Mouse (Mus musculus) heart, embryonic 12.5 days (tissue): Measurements from ENCODE around the gene Noct. TPM values are rescaled to one million over a fixed set of nuclear protein-coding genes. Genes with fewer than 3 reads are reported as not detected.
A peak's percentile ranks its signal among the peaks of the same experiment; 100 is the strongest.

Experiments used
- ATAC-seq: fragments of 200-750 bp; cut with Nextera tagmentation; 2 replicates; pipeline ENCODE4 v1.8.0; 2017; ENCODE audit warnings: moderate TSS enrichment, moderate library complexity; ENCODE audit not compliant: insufficient number of reproducible peaks, low FRiP score
- H3K27ac ChIP-seq: fragments of 300-500 bp; sonication (generic); 2 replicates; pipeline ENCODE4 v1.5.1; 2016; ENCODE audit warnings: mild to moderate bottlenecking, moderate library complexity; ENCODE audit not compliant: poor library complexity, severe bottlenecking
- H3K27me3 ChIP-seq: fragments of 300-500 bp; sonication (generic); replicated peaks from 2 replicates; pipeline ENCODE4 v1.6.1; 2016; ENCODE audit warnings: mild to moderate bottlenecking, moderate library complexity
- H3K36me3 ChIP-seq: fragments of 300-500 bp; sonication (generic); 2 replicates; pipeline ENCODE4 v1.6.1; 2016; ENCODE audit warnings: mild to moderate bottlenecking, moderate library complexity
- H3K4me1 ChIP-seq: fragments of 300-500 bp; sonication (generic); replicated peaks from 2 replicates; pipeline ENCODE4 v1.6.1; 2016; ENCODE audit warnings: mild to moderate bottlenecking
- H3K4me2 ChIP-seq: fragments of 300-500 bp; sonication (generic); 2 replicates; pipeline ENCODE4 v1.6.1; 2016; ENCODE audit warnings: mild to moderate bottlenecking, moderate library complexity
- H3K4me3 ChIP-seq: fragments of 300-500 bp; sonication (generic); 2 replicates; pipeline ENCODE4 v1.5.1; 2016; ENCODE audit warnings: mild to moderate bottlenecking
- H3K9ac ChIP-seq: fragments of 300-500 bp; sonication (generic); 2 replicates; pipeline ENCODE4 v1.6.1; 2016; ENCODE audit warnings: mild to moderate bottlenecking, moderate library complexity
- H3K9me3 ChIP-seq: fragments of 300-500 bp; sonication (generic); replicated peaks from 2 replicates; pipeline ENCODE4 v1.6.1; 2016; ENCODE audit warnings: mild to moderate bottlenecking, moderate library complexity
- WGBS: fragments of 180-500 bp; shearing (Covaris S2); methylation state at CpG from one replicate; pipeline ENCODE4 v1.1.7; 2016; 5-methylcytosine and 5-hydroxymethylcytosine counted together
- polyA plus RNA-seq: library from polyadenylated mRNA; unstranded; fragments of >200 nt; fragmentation: Nextera tagmentation; extraction: Ambion mirVana; gene quantifications from 2 replicates; pipeline ENCODE4 v1.2.1, GENCODE M21; 2016

Noct gene
- polyA plus RNA-seq, 1 experiment from 2014 or later: 12.4 TPM

GRCm38 (mm10) chr3:51251057-51251456 lies 26.8 kb downstream of the Noct start:
- Histone ChIP-seq H3K27ac (no peak overlapping the region), H3K27me3 (no peaks in the 10 kb centered on the region), H3K4me3 (no peak overlapping the region), H3K9me3 (no peaks in the 10 kb centered on the region), H3K9ac (no peak overlapping the region), H3K4me2 (no peak overlapping the region), H3K4me1 (no peaks in the 10 kb centered on the region), H3K36me3 (peaks cover 67% of the 10 kb centered on the region)
- WGBS: 73% methylated on average over 5 of the region's 5 CpGs
- no peak for ATAC-seq

- Histone ChIP-seq H3K27me3 (no peaks in the 10 kb centered on the region), H3K9ac (no peak overlapping the region), H3K4me2 (no peak overlapping the region), H3K4me3 (no peak overlapping the region), H3K36me3 (peaks cover 79% of the 10 kb centered on the region), H3K27ac (no peak overlapping the region), H3K9me3 (no peaks in the 10 kb centered on the region), H3K4me1 (no peaks in the 10 kb centered on the region)
- WGBS: 97% methylated on average over 1 of the region's 1 CpGs
- no peak for ATAC-seq
Measured at GRCm38 (mm10) chr3:51252223-51252622, 28.0 kb downstream of the Noct start.

GRCm38 (mm10) chr3:51252689-51253402 lies 28.6 kb downstream of the Noct start:
- Histone ChIP-seq H3K36me3 (peaks cover 82% of the 10 kb centered on the region), H3K9me3 (no peaks in the 10 kb centered on the region), H3K9ac (no peak overlapping the region), H3K4me3 (no peak overlapping the region), H3K4me2 (no peak overlapping the region), H3K27me3 (no peaks in the 10 kb centered on the region), H3K4me1 (peaks cover 1% of the 10 kb centered on the region; the same call in 1 of the 2 replicates), H3K27ac (no peak overlapping the region)
- ATAC-seq: no peak
- WGBS: 87% methylated on average over 12 of the region's 12 CpGs

- ATAC-seq: no peak
- H3K9me3 ChIP-seq: no peaks in the 10 kb centered on the region
- peaks cover 5% of the 10 kb centered on the region; the same call in 1 of the 2 replicates for H3K4me1 ChIP-seq
- 89% methylated on average over 7 of the region's 7 CpGs for WGBS
- no peak overlapping the region for H3K9ac ChIP-seq
- H3K27me3 ChIP-seq: no peaks in the 10 kb centered on the region
- H3K4me2 ChIP-seq: no peak overlapping the region
- H3K4me3 ChIP-seq: no peak overlapping the region
- H3K27ac ChIP-seq: no peak overlapping the region
- peaks cover 82% of the 10 kb centered on the region for H3K36me3 ChIP-seq
Measured at GRCm38 (mm10) chr3:51254784-51255183, 30.5 kb downstream of the Noct start.

- peaks cover 90% of the 10 kb centered on the region for H3K36me3 ChIP-seq
- H3K4me3 ChIP-seq: no peak overlapping the region
- ATAC-seq: no peak
- H3K9me3 ChIP-seq: no peaks in the 10 kb centered on the region
- no peak overlapping the region for H3K9ac ChIP-seq
- H3K27me3 ChIP-seq: no peaks in the 10 kb centered on the region
- 84% methylated on average over 12 of the region's 12 CpGs for WGBS
- no peak overlapping the region for H3K27ac ChIP-seq
- H3K4me2 ChIP-seq: no peak overlapping the region
- H3K4me1 ChIP-seq: peaks cover 5% of the 10 kb centered on the region; the same call in 1 of the 2 replicates
Measured at GRCm38 (mm10) chr3:51256450-51256849, 32.2 kb downstream of the Noct start.

GRCm38 (mm10) chr3:51258070-51258469 lies 33.8 kb downstream of the Noct start:
- Histone ChIP-seq H3K27ac (peak overlapping the region; percentile 60), H3K27me3 (no peaks in the 10 kb centered on the region), H3K4me2 (no peak overlapping the region), H3K36me3 (peaks cover 90% of the 10 kb centered on the region), H3K4me1 (peaks cover 5% of the 10 kb centered on the region; the same call in 1 of the 2 replicates), H3K9me3 (no peaks in the 10 kb centered on the region), H3K9ac (no peak overlapping the region), H3K4me3 (no peak overlapping the region)
- WGBS: 77% methylated on average over 5 of the region's 5 CpGs
- ATAC-seq: no peak

GRCm38 (mm10) chr3:51262942-51263341 lies 38.7 kb downstream of the Noct start:
- WGBS: 75% methylated on average over 8 of the region's 8 CpGs
- Histone ChIP-seq H3K27ac (no peak overlapping the region), H3K36me3 (peaks cover 73% of the 10 kb centered on the region), H3K27me3 (no peaks in the 10 kb centered on the region), H3K4me2 (no peak overlapping the region), H3K4me3 (no peak overlapping the region), H3K9me3 (no peaks in the 10 kb centered on the region), H3K9ac (no peak overlapping the region), H3K4me1 (peaks cover 9% of the 10 kb centered on the region)
- ATAC-seq: no peak

GRCm38 (mm10) chr3:51268434-51268833 lies 44.2 kb downstream of the Noct start:
- Histone ChIP-seq H3K4me2 (peak overlapping the region; percentile 53), H3K27me3 (no peaks in the 10 kb centered on the region), H3K9ac (peak overlapping the region; percentile 57; the same call in 1 of the 2 replicates), H3K4me1 (peaks cover 25% of the 10 kb centered on the region), H3K4me3 (0 out of 2 replicates have a peak overlapping the region, but pooled peaks have one; percentile 3), H3K9me3 (no peaks in the 10 kb centered on the region), H3K27ac (peak overlapping the region; percentile 95), H3K36me3 (peaks cover 25% of the 10 kb centered on the region)
- peak; percentile 45; the same call in 1 of the 2 replicates for ATAC-seq
- 49% methylated on average over 12 of the region's 12 CpGs for WGBS

- H3K27ac ChIP-seq: peak overlapping the region; percentile 93
Measured at GRCm38 (mm10) chr3:51270069-51270817, 46.0 kb downstream of the Noct start.

GRCm38 (mm10) chr3:51275956-51276398 lies 51.7 kb downstream of the Noct start:
- WGBS: under 1% methylated on average over 31 of the region's 33 CpGs
- ATAC-seq: peak; percentile 94
- peaks cover 16% of the 10 kb centered on the region for H3K4me1 ChIP-seq

More at GRCm38 (mm10) chr3:51270069-51270817, 46.0 kb downstream of the Noct start:
- H3K4me2 ChIP-seq: peak overlapping the region; percentile 54
- H3K9ac ChIP-seq: peak overlapping the region; percentile 47
- no peak for ATAC-seq
- H3K9me3 ChIP-seq: no peaks in the 10 kb centered on the region
- no peak overlapping the region for H3K4me3 ChIP-seq
- peaks cover 30% of the 10 kb centered on the region for H3K4me1 ChIP-seq
- no peaks in the 10 kb centered on the region for H3K27me3 ChIP-seq
- 52% methylated on average over 12 of the region's 12 CpGs for WGBS
- peaks cover 8% of the 10 kb centered on the region for H3K36me3 ChIP-seq

GRCm38 (mm10) chr3:51276421-51277111 lies 52.3 kb downstream of the Noct start:
- no peaks in the 10 kb centered on the region for H3K36me3 ChIP-seq
- no peaks in the 10 kb centered on the region for H3K9me3 ChIP-seq
- peak overlapping the region; percentile 98 for H3K4me3 ChIP-seq
- H3K4me2 ChIP-seq: peak overlapping the region; percentile 89
- under 1% methylated on average over 91 of the region's 93 CpGs for WGBS
- peak; percentile 65 for ATAC-seq
- peak overlapping the region; percentile 98 for H3K9ac ChIP-seq
- peaks cover 13% of the 10 kb centered on the region for H3K4me1 ChIP-seq
- H3K27ac ChIP-seq: peak overlapping the region; percentile 100
- no peaks in the 10 kb centered on the region for H3K27me3 ChIP-seq

More at GRCm38 (mm10) chr3:51275956-51276398, 51.7 kb downstream of the Noct start:
- Histone ChIP-seq H3K9ac (peak overlapping the region; percentile 98), H3K36me3 (no peaks in the 10 kb centered on the region), H3K4me3 (peak overlapping the region; percentile 98), H3K4me2 (peak overlapping the region; percentile 89), H3K9me3 (no peaks in the 10 kb centered on the region), H3K27ac (peak overlapping the region; percentile 100), H3K27me3 (no peaks in the 10 kb centered on the region)
